Mouse (Mus musculus): ENCODE results near the gene Card14. TPM values are rescaled to one million over a fixed set of nuclear protein-coding genes. Genes with fewer than 3 reads are reported as not detected.
"Not testable (repeated sequence)": the region's sequence is repeated elsewhere in the genome, so short reads cannot be mapped to it uniquely, and the experiment has no call there.

The Card14 gene
- polyA plus RNA-seq, 1 experiment from 2014 or later = 0.08 TPM

- H3K4me3 ChIP-seq (replicated peaks) = no peak overlapping the region
- no peak overlapping the region for H3K27ac ChIP-seq
- no peak for ATAC-seq
- no peak overlapping the region for H3K9ac ChIP-seq (replicated peaks)
- WGBS = 86% methylated on average over 15 of the region's 15 CpGs
- H3K9me3 ChIP-seq = no peaks in the 10 kb centered on the region
- H3K4me2 ChIP-seq (replicated peaks) = no peak overlapping the region
- H3K4me1 ChIP-seq (replicated peaks) = no peaks in the 10 kb centered on the region
- no peaks in the 10 kb centered on the region for H3K27me3 ChIP-seq
- H3K36me3 ChIP-seq = peaks cover 93% of the 10 kb centered on the region
Measured at GRCm38 (mm10) chr11:119281030-119281429, 26.5 kb upstream of the Card14 start.

- Histone ChIP-seq H3K4me3 (replicated peaks) (no peak overlapping the region), H3K9ac (replicated peaks) (no peak overlapping the region), H3K27ac (no peak overlapping the region), H3K4me1 (replicated peaks) (no peaks in the 10 kb centered on the region), H3K9me3 (no peaks in the 10 kb centered on the region), H3K27me3 (no peaks in the 10 kb centered on the region), H3K4me2 (replicated peaks) (no peak overlapping the region), H3K36me3 (peaks cover 95% of the 10 kb centered on the region)
- 0 out of 2 replicates have a peak, but pooled peaks have one; percentile 30 for ATAC-seq
- WGBS = 75% methylated on average over 9 of the region's 9 CpGs
Measured at GRCm38 (mm10) chr11:119285791-119286527, 21.6 kb upstream of the Card14 start.

GRCm38 (mm10) chr11:119287207-119287992 is 20.2 kb upstream of the Card14 start:
- Histone ChIP-seq H3K4me2 (replicated peaks) (no peak overlapping the region), H3K9me3 (no peaks in the 10 kb centered on the region), H3K4me1 (replicated peaks) (no peaks in the 10 kb centered on the region), H3K27ac (0 out of 2 replicates have a peak overlapping the region, but pooled peaks have one; percentile 3), H3K9ac (replicated peaks) (no peak overlapping the region), H3K36me3 (peaks cover 95% of the 10 kb centered on the region), H3K4me3 (replicated peaks) (no peak overlapping the region), H3K27me3 (no peaks in the 10 kb centered on the region)
- 91% methylated on average over 20 of the region's 20 CpGs for WGBS
- ATAC-seq = no peak

GRCm38 (mm10) chr11:119292861-119293260 is 14.7 kb upstream of the Card14 start:
- not testable (repeated sequence) for H3K9ac ChIP-seq (replicated peaks); ATAC-seq; H3K27ac ChIP-seq; H3K4me3 ChIP-seq (replicated peaks); H3K4me1 ChIP-seq (replicated peaks); H3K9me3 ChIP-seq; H3K27me3 ChIP-seq; H3K4me2 ChIP-seq (replicated peaks)
- 96% methylated on average over 8 of the region's 8 CpGs for WGBS
- H3K36me3 ChIP-seq = peaks cover 97% of the 10 kb centered on the region

GRCm38 (mm10) chr11:119297996-119298395 is 9.6 kb upstream of the Card14 start:
- Histone ChIP-seq H3K36me3 (peaks cover 52% of the 10 kb centered on the region), H3K27me3 (no peaks in the 10 kb centered on the region), H3K4me2 (replicated peaks) (peak overlapping the region; percentile 81), H3K4me3 (replicated peaks) (peak overlapping the region; percentile 93; the same call in 1 of the 2 replicates), H3K9me3 (no peaks in the 10 kb centered on the region), H3K9ac (replicated peaks) (no peak overlapping the region), H3K27ac (no peak overlapping the region), H3K4me1 (replicated peaks) (peaks cover 29% of the 10 kb centered on the region)
- ATAC-seq = no peak
- 88% methylated on average over 6 of the region's 6 CpGs for WGBS

- H3K27me3 ChIP-seq = no peaks in the 10 kb centered on the region
- 15% methylated on average over 7 of the region's 7 CpGs for WGBS
- H3K4me3 ChIP-seq (replicated peaks) = peak overlapping the region; percentile 93
- H3K4me2 ChIP-seq (replicated peaks) = peak overlapping the region; percentile 81
- ATAC-seq = no peak
- H3K36me3 ChIP-seq = peaks cover 43% of the 10 kb centered on the region
- H3K9me3 ChIP-seq = no peaks in the 10 kb centered on the region
- H3K27ac ChIP-seq = no peak overlapping the region
- peak overlapping the region; percentile 96 for H3K9ac ChIP-seq (replicated peaks)
- H3K4me1 ChIP-seq (replicated peaks) = peaks cover 29% of the 10 kb centered on the region
Measured at GRCm38 (mm10) chr11:119298917-119299316, 8.7 kb upstream of the Card14 start.

GRCm38 (mm10) chr11:119299391-119300245 is 8.0 kb upstream of the Card14 start, which contains the start of gene Eif4a3:
Gene Eif4a3 (minus strand): TSS chr11:119300089.
- Histone ChIP-seq H3K4me3 (replicated peaks) (peak within 1 kb of the TSS; percentile 93), H3K4me1 (replicated peaks) (peaks cover 29% of the 10 kb centered on the region), H3K4me2 (replicated peaks) (peak within 1 kb of the TSS; percentile 81), H3K9ac (replicated peaks) (peak within 1 kb of the TSS; percentile 96), H3K27ac (peak within 1 kb of the TSS; percentile 98), H3K36me3 (peaks cover 36% of the 10 kb centered on the region), H3K9me3 (no peaks in the 10 kb centered on the region), H3K27me3 (peaks cover 2% of the 10 kb centered on the region; the same call in 1 of the 2 replicates)
- 0% methylated on average over 89 of the region's 89 CpGs for WGBS
- ATAC-seq = peak; percentile 96

- H3K4me1 ChIP-seq (replicated peaks) = peaks cover 29% of the 10 kb centered on the region
- 2% methylated on average over 31 of the region's 31 CpGs for WGBS
- peak overlapping the region; percentile 98 for H3K27ac ChIP-seq
- peaks cover 3% of the 10 kb centered on the region; the same call in 1 of the 2 replicates for H3K27me3 ChIP-seq
- H3K9ac ChIP-seq (replicated peaks) = peak overlapping the region; percentile 96
- H3K9me3 ChIP-seq = no peaks in the 10 kb centered on the region
- no peak; the same call in 1 of the 2 replicates for ATAC-seq
- H3K36me3 ChIP-seq = peaks cover 28% of the 10 kb centered on the region
- peak overlapping the region; percentile 93 for H3K4me3 ChIP-seq (replicated peaks)
- H3K4me2 ChIP-seq (replicated peaks) = peak overlapping the region; percentile 74
Measured at GRCm38 (mm10) chr11:119300246-119300935, 7.2 kb upstream of the Card14 start.

- peak overlapping the region; percentile 96; the same call in 1 of the 2 replicates for H3K9ac ChIP-seq (replicated peaks)
- H3K4me1 ChIP-seq (replicated peaks) = peaks cover 29% of the 10 kb centered on the region
- peak overlapping the region; percentile 98; the same call in 1 of the 2 replicates for H3K27ac ChIP-seq
- H3K4me3 ChIP-seq (replicated peaks) = no peak overlapping the region
- peaks cover 3% of the 10 kb centered on the region; the same call in 1 of the 2 replicates for H3K27me3 ChIP-seq
- 32% methylated on average over 2 of the region's 2 CpGs for WGBS
- no peak for ATAC-seq
- peaks cover 22% of the 10 kb centered on the region for H3K36me3 ChIP-seq
- H3K4me2 ChIP-seq (replicated peaks) = peak overlapping the region; percentile 74
- no peaks in the 10 kb centered on the region for H3K9me3 ChIP-seq
Measured at GRCm38 (mm10) chr11:119300986-119301385, 6.6 kb upstream of the Card14 start.

- Histone ChIP-seq H3K27me3 (peaks cover 3% of the 10 kb centered on the region; the same call in 1 of the 2 replicates), H3K9ac (replicated peaks) (no peak overlapping the region)
- peak; percentile 41; the same call in 1 of the 2 replicates for ATAC-seq
Measured at GRCm38 (mm10) chr11:119304904-119305712, 2.5 kb upstream of the Card14 start.

More at GRCm38 (mm10) chr11:119304904-119305712, 2.5 kb upstream of the Card14 start:
- Histone ChIP-seq H3K27ac (no peak overlapping the region), H3K4me2 (replicated peaks) (no peak overlapping the region), H3K36me3 (no peaks in the 10 kb centered on the region), H3K9me3 (no peaks in the 10 kb centered on the region), H3K4me3 (replicated peaks) (no peak overlapping the region), H3K4me1 (replicated peaks) (peaks cover 14% of the 10 kb centered on the region)
- WGBS = 47% methylated on average over 16 of the region's 16 CpGs
